Mouse (Mus musculus): ENCODE measurements around the gene Ift27. TPM values are rescaled to one million over a fixed set of nuclear protein-coding genes. Genes with fewer than 3 reads are reported as not detected.
A peak's percentile ranks its signal among the peaks of the same experiment; 100 is the strongest.

Gene Ift27
- total and polyA plus RNA-seq, 2 experiments from 2014 or later = 37.3 to 116 TPM

DNA sequence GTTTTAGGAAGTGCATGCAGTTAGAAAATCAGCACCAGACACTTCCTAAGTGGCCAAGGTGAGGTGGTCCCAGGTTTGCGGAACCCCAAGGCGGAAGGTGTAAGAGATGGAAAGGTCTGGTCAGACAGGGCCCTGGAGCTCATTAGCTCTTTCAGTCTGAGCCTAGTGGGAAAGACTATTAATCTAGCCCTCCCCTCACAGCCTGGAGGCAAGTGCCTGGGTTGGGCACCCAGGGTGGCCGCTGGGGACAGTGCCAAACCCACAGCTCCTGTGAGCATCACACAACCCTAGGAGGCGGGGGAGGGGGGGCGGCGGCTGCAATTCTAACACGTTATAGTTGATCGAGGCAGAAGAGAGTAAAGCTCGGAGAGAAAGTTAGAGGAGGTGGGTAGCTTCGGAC, 57.7 kb downstream of the Ift27 start:
- H3K27me3 ChIP-seq (ENCODE audit: insufficient read depth, low read length) = no peaks in the 10 kb centered on the region
- H3K36me3 ChIP-seq (ENCODE audit: insufficient read depth, low read length) = no peaks in the 10 kb centered on the region
- peak overlapping the region; percentile 79 for H3K4me3 ChIP-seq (ENCODE audit: low read depth, low read length)
- peak overlapping the region; percentile 75 for H3K4me2 ChIP-seq (ENCODE audit: low read depth, low read length, poor library complexity, severe bottlenecking)
- H3K4me1 ChIP-seq (ENCODE audit: insufficient read depth, low read length) = peaks cover 9% of the 10 kb centered on the region; the same call in 1 of the 2 replicates
- H3K9me3 ChIP-seq (ENCODE audit: low read length) = no peaks in the 10 kb centered on the region
- peak overlapping the region; percentile 55 for H3K9ac ChIP-seq (replicated peaks; ENCODE audit: low read length, poor library complexity, severe bottlenecking)
- DNase-seq (ENCODE audit: low spot score) (no peak), ATAC-seq (ENCODE audit: low FRiP score) (no peak)
- no peak overlapping the region for H3K27ac ChIP-seq (ENCODE audit: low read depth, low read length)
- 53% methylated on average over 10 of the region's 10 CpGs for WGBS
- TF ChIP-seq CTCF (IDR thresholded peaks at IDR 0.05) = no peak

Other genes with a start within 250 kb of the Ift27 start
- gene Txn2, start 245.1 kb downstream of the Ift27 start, total RNA-seq (2014; rRNA removed) = 39.6 and 39.9 TPM in 2 replicates
- gene Txn2, start 245.1 kb downstream of the Ift27 start, polyA plus RNA-seq (2015; fragmentation: Nextera tagmentation; extraction: Ambion mirVana) = 182 and 194 TPM in 2 replicates
- gene Foxred2, start 217.4 kb downstream of the Ift27 start, total RNA-seq (2014; rRNA removed) = 23.9 and 31.0 TPM in 2 replicates
- 10.3 and 11.2 TPM in 2 replicates for gene Foxred2, start 217.4 kb downstream of the Ift27 start, polyA plus RNA-seq (2015; fragmentation: Nextera tagmentation; extraction: Ambion mirVana)
- 133 and 142 TPM in 2 replicates for gene Eif3d, start 203.3 kb downstream of the Ift27 start, total RNA-seq (2014; rRNA removed)
- gene Eif3d, start 203.3 kb downstream of the Ift27 start, polyA plus RNA-seq (2015; fragmentation: Nextera tagmentation; extraction: Ambion mirVana) = 154 and 160 TPM in 2 replicates
- 22.3 and 22.6 TPM in 2 replicates for gene Cacng2, start 54.1 kb downstream of the Ift27 start, total RNA-seq (2014; rRNA removed)
- gene Cacng2, start 54.1 kb downstream of the Ift27 start, polyA plus RNA-seq (2015; fragmentation: Nextera tagmentation; extraction: Ambion mirVana) = 15.7 and 16.7 TPM in 2 replicates
- gene Pvalb, start 32.3 kb upstream of the Ift27 start, total RNA-seq (2014; rRNA removed) = 0.61 and 3.6 TPM in 2 replicates
- gene Pvalb, start 32.3 kb upstream of the Ift27 start, polyA plus RNA-seq (2015; fragmentation: Nextera tagmentation; extraction: Ambion mirVana) = 1.9 and 3.3 TPM in 2 replicates
- 0.22 and 0.42 TPM in 2 replicates for gene Ncf4, start 70.7 kb upstream of the Ift27 start, total RNA-seq (2014; rRNA removed)
- gene Ncf4, start 70.7 kb upstream of the Ift27 start, polyA plus RNA-seq (2015; fragmentation: Nextera tagmentation; extraction: Ambion mirVana) = 0.65 and 1.1 TPM in 2 replicates
- gene Csf2rb2, start 131.6 kb upstream of the Ift27 start, total RNA-seq (2014; rRNA removed) = 0.11 and 0.14 TPM in 2 replicates
- 0.28 and 0.34 TPM in 2 replicates for gene Csf2rb2, start 131.6 kb upstream of the Ift27 start, polyA plus RNA-seq (2015; fragmentation: Nextera tagmentation; extraction: Ambion mirVana)
- gene Csf2rb, start 151.6 kb upstream of the Ift27 start, total RNA-seq (2014; rRNA removed) = 1.7 and 2.2 TPM in 2 replicates
- 0.63 and 0.90 TPM in 2 replicates for gene Csf2rb, start 151.6 kb upstream of the Ift27 start, polyA plus RNA-seq (2015; fragmentation: Nextera tagmentation; extraction: Ambion mirVana)
- not detected in 2 replicates for gene Tex33, start 221.8 kb upstream of the Ift27 start, total RNA-seq (2014; rRNA removed)
- gene Tex33, start 221.8 kb upstream of the Ift27 start, polyA plus RNA-seq (2015; fragmentation: Nextera tagmentation; extraction: Ambion mirVana) = 0.16 TPM in 1 of 2 replicates, not detected in the other
- gene Tst, start 231.8 kb upstream of the Ift27 start, total RNA-seq (2014; rRNA removed) = 31.3 and 34.8 TPM in 2 replicates
- gene Tst, start 231.8 kb upstream of the Ift27 start, polyA plus RNA-seq (2015; fragmentation: Nextera tagmentation; extraction: Ambion mirVana) = 34.4 and 40.0 TPM in 2 replicates
- gene Mpst, start 232.3 kb upstream of the Ift27 start, total RNA-seq (2014; rRNA removed) = 70.1 and 84.8 TPM in 2 replicates
- gene Mpst, start 232.3 kb upstream of the Ift27 start, polyA plus RNA-seq (2015; fragmentation: Nextera tagmentation; extraction: Ambion mirVana) = 3.2 and 3.8 TPM in 2 replicates